Mouse (Mus musculus) c-Kit-positive CD71-positive TER-119-positive erythroid progenitor cells, embryonic 14.5 days (primary cell): ENCODE data around the gene Prnp.

Experiments used
- DNase-seq: peaks from one replicate; pipeline ENCODE4 v3.0.0-alpha.2; 2013; ENCODE audit warnings: low spot score

The Prnp gene

GRCm38 (mm10) chr2:131949767-131950597 is 40.3 kb downstream of the Prnp start:
- peak; percentile 40 for DNase-seq

DNA sequence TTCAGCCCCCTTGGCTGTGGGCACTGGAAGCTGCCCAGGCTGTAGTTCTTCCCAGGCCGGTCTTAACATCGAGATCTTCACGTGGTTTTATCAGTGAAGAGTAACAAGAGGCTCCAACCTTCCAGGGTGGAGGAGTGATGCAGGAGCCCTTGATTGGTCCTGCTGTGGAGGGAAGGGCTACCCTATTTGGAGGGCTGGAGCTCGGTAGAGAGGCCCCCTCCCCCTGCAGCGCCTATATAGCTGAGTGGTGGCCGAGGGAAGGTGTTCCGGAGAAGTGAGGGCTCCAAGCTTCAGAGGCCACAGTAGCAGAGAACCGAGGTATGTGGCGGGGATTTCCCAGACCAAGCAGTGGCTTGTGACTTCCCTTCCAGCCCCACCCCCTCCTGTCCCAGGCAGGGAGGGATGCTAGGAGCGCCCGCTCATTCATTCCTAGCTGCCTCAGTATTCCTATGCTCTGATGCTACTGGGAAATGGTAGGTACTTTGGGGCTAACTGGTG is 40.9 kb downstream of the Prnp start, which contains the start of gene Prnd:
TSS of gene Prnd (plus strand) at position 264 of the 498 bp plus-strand sequence.
- DNase-seq: no peak

DNA sequence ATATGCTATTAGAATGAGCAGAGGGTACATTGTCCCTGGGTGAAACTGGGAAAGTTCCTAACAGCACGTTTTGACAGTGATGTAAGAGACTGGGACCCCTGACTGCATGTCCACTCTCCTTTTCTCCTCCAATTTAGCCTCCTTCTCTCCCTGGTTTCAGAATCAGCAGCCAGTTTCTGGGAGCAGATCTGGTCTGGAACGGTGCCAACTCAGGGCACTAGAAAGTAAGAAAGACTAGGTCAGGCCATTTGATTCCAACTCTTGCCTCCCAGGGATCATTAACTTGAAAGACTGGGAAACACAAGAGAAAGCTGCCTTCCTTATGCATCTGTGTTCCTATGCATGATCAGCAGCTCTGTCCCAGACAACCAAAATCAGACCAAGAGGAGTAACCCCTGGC is 42.7 kb downstream of the Prnp start:
- DNase-seq: no peak

DNA sequence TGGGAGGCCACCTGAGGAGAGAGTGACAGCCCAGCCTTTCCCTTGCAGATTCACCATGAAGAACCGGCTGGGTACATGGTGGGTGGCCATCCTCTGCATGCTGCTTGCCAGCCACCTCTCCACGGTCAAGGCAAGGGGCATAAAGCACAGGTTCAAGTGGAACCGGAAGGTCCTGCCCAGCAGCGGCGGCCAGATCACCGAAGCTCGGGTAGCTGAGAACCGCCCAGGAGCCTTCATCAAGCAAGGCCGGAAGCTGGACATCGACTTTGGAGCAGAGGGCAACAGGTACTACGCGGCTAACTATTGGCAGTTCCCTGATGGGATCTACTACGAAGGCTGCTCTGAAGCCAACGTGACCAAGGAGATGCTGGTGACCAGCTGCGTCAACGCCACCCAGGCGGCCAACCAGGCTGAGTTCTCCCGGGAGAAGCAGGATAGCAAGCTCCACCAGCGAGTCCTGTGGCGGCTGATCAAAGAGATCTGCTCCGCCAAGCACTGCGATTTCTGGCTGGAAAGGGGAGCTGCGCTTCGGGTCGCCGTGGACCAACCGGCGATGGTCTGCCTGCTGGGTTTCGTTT is 43.3 kb downstream of the Prnp start:
- DNase-seq: no peak

DNA sequence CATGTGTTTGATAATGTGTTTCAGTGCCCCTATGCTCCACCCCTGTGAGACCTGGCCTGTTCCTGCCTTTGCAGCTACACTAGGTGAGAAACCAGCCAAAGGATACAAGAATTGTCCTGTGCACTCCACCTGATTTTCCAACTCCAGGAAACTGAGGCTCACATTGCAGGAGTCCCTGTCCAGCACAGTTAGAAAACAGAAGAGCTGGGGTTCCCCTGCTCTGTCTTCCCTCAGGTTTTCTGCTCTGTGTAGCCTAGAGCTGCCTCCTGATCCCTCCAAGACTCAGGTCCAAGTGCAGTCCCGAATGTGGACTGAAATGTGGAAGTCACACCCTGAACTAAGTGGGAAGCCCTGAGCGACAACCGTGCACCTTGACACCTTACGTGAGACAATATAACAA is 44.0 kb downstream of the Prnp start:
- no peak for DNase-seq

DNA sequence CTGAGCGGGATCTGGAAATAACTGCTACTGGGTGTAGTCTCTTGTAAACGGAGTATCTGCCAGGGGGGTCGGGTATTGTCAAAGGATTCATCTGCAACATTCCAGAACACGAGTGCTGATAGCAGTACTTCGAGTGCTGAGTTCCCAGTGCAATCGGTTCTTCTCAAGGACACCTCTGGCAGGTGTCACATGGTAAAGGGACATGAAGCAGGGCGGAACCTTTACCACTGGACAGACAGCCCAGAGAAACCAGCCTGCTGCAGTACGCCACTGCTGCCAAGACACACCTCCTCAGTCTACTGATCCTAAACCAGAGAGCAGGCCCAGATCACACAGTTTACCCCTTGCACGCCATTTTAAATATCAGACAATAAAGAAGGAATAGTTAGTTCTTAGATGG is 45.1 kb downstream of the Prnp start:
- DNase-seq: no peak

DNA sequence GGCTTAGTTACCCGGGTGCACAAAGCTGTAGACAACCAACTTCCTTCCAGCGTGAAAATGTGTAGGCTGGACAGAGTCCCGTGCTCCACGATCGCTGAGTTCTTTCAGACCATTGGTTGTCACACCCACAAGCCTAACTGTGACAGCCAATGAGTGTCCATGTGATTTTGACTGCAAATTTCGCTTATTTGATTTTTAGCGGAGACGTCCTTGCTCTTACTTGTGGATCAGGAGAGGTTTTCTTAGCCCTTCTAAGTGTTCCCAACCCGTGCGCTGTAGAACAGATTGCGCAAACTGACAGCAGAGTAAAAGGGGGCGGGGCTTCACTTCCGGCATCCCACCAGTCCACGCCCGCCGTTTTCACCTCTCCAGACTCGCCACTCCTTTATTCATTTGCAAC is 45.5 kb downstream of the Prnp start:
- no peak for DNase-seq

- DNase-seq: no peak
Observed at GRCm38 (mm10) chr2:131956336-131957256, 46.9 kb downstream of the Prnp start.

- no peak for DNase-seq
Observed at GRCm38 (mm10) chr2:131957731-131958222, 48.0 kb downstream of the Prnp start.

GRCm38 (mm10) chr2:131961671-131962070 is 51.9 kb downstream of the Prnp start:
- DNase-seq: no peak

GRCm38 (mm10) chr2:131970597-131970996 is 60.9 kb downstream of the Prnp start:
- DNase-seq: no peak

DNA sequence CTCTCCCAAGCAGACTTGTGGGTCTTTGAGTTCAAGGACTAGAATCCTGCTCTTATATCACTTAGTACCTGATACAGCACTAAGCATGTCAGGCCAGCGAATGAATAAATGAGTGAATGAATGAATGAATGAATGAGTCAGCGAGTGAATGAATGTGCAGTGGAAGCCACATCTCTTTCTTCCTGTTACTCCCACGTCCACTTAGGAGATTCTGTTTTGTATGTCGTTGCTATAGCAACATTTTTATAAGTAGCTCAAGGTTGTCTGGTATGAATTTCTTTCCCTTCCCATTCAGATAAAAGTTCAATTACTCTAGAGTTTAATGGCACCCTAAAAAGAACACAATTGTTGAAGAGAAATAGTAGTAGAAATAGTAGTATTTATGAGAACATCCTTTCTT is 61.4 kb downstream of the Prnp start:
- DNase-seq: no peak

GRCm38 (mm10) chr2:131976663-131977062 is 66.9 kb downstream of the Prnp start:
- DNase-seq: no peak

- no peak for DNase-seq
Observed at GRCm38 (mm10) chr2:131980866-131981265, 71.1 kb downstream of the Prnp start.

DNA sequence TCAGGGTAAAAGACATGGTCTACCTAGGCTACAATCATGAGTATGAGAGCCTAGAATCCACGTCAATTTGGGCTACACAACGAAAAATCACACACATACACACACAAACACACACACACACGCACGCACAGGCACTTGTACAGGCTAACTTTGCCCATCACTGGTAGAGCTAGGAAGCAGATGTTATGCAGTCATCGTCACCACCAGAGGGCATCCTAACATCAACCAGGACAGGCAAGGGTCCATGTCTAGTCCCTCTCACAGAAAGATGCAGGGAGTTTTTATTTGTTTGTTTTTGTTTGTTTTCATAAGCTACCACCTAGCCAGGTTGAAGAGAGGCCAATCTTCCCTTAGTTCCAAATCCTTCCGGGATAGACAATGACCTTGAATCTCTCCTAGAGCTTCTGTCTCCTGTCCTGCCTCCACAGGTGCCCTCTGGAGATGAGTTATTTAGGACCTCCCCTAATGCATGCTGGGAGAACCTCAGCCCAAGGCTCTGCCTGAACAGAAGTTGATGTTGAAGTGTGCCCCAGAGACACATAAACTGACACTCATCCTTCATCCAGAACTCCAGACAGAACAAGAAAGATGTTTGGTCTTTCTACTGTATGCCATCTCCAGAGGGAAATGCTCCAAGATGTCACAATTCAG is 72.9 kb downstream of the Prnp start:
- DNase-seq: peak; percentile 22

- no peak for DNase-seq
Observed at GRCm38 (mm10) chr2:131987950-131988349, 78.2 kb downstream of the Prnp start.
